Mouse (Mus musculus) effector memory CD4-positive, alpha-beta T cell, adult 5 months (primary cell): ENCODE results near the gene Dck. TPM values are rescaled to one million over a fixed set of nuclear protein-coding genes. Genes with fewer than 3 reads are reported as not detected.

Experiments
- polyA plus RNA-seq: library from polyadenylated mRNA; unstranded; fragments of 100-300 nt; shearing (Covaris generic); gene quantifications from one replicate; pipeline ENCODE4 v1.2.1, GENCODE M21; 2017

The Dck gene
- polyA plus RNA-seq, result 38.6 TPM

GRCm38 (mm10) chr5:88764987-88765481 is at the start of gene Dck:
Gene Dck (plus strand): TSS chr5:88764996.

GRCm38 (mm10) chr5:88720116-88721002 is 44.4 kb upstream of the Dck start, which contains the start of gene Mob1b:
Gene Mob1b (plus strand): TSS chr5:88720855.

Other genes starting within 250 kb of the Dck start
- gene Jchain, start 237.1 kb upstream of the Dck start, polyA plus RNA-seq, result 66.9 TPM
- gene Utp3, start 210.5 kb upstream of the Dck start, polyA plus RNA-seq, result 61.4 TPM
- 4.0 TPM for gene Rufy3, start 200.0 kb upstream of the Dck start, polyA plus RNA-seq
- 38.1 TPM for gene Grsf1, start 88.8 kb upstream of the Dck start, polyA plus RNA-seq
- 16.5 TPM for gene Mob1b, start 44.1 kb upstream of the Dck start, polyA plus RNA-seq
- gene Slc4a4, start 121.8 kb downstream of the Dck start, polyA plus RNA-seq, result not detected